Mouse (Mus musculus) retina, postnatal 7 days (tissue): Measurements from ENCODE around the gene Vil1.
A peak's percentile ranks its signal among the peaks of the same experiment; 100 is the strongest.

ENCODE experiments used
- DNase-seq: peaks from one replicate; pipeline ENCODE4 v3.0.0-alpha.2; 2012; ENCODE audit warnings: low read depth, low spot score

Gene Vil1

DNA sequence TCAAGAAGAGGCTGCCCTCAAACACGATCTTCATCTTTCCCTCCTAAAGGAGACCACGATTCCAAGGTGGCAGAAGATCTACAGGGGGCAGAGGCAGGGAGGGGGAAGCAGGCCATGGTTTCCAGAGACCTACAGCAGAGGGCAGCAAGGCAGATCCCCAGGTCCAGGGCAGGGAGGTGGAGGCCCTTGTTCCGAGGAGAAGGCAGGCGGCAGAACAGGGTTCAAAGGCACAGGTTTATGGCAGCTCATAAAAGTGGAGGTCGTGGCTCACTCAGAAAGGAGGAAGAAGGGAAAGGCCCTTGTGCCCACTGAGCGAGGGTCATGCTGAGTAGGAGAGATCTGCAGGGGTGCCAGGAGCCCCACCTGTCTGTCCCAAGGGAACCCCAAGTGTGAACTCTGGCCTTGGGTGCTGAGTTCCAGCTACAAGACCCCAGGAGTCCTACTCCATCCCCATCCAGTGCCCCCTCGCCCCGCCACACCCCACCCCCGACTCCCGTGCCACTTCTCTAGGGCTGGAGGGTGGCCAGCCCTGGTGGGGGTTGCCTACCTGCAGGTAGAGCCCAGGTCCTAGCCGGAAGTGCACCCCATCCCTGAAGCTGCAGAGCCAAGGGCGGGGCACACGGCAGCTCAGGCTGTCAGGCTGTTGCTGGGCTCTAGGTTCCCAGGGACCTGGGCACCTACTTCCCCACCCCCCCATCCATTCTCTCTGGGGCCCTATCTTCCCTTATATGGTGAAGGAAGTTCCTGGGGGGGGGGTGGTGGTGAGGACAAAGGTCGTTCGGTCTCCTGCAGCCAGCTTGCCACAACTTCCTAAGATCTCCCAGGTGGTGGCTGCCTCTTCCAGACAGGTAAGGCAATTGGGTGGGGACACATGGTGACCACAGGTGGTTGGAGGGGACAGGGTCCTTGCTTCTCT lies at the start of gene Vil1:
Gene Vil1 (plus strand): TSS at position 788 of the 916 bp plus-strand sequence.
- no peak for DNase-seq

DNA sequence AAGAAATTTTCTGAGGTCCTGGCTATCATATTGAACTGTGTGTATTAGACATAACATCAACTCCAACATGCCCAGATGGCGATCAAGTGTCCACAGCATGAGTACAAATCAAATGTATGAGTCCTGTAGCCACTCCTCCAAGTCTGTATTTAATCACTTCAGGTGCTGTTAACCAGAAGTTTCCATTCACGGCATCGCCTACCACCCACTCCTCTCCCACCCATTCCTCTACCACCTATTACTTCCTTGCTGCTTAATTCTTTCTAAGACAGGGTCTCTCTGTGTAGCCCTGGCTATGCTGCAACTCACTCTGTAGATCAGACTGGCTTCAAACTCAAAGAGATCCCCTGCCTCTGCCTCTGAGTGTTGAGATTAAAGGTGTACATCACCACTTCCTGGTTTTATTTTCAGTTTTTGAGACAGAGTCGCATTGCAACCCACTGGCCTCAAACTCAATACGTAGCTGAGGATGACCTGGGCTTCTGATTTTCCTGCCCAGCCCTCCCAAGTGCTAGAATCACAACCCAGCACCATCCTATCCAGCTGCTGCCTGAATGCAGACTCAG lies 49.1 kb upstream of the Vil1 start:
- DNase-seq, result no peak

DNA sequence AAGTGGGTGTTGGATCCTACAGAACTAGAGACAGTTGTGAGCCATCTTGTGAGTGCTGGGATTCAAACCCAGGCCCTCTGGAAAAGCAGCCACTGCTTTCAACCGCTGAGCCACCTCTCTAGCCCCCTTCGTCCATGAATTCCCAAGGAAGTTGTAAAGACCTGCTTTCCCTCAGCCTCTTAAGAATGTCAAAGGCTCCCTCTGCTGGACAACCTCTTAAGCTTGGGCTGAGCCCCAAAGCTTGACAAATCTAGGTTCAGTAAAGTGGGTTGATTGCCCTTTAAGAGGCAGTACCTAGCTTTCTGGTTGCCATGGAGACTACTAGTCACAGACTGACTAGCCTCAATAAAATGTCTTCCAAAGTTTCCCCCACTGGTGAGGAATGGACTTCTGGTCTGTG lies 47.4 kb upstream of the Vil1 start, which contains the start of gene Catip:
Gene Catip (plus strand): TSS at position 297 of the 400 bp plus-strand sequence.
- peak; percentile 70 for DNase-seq

DNA sequence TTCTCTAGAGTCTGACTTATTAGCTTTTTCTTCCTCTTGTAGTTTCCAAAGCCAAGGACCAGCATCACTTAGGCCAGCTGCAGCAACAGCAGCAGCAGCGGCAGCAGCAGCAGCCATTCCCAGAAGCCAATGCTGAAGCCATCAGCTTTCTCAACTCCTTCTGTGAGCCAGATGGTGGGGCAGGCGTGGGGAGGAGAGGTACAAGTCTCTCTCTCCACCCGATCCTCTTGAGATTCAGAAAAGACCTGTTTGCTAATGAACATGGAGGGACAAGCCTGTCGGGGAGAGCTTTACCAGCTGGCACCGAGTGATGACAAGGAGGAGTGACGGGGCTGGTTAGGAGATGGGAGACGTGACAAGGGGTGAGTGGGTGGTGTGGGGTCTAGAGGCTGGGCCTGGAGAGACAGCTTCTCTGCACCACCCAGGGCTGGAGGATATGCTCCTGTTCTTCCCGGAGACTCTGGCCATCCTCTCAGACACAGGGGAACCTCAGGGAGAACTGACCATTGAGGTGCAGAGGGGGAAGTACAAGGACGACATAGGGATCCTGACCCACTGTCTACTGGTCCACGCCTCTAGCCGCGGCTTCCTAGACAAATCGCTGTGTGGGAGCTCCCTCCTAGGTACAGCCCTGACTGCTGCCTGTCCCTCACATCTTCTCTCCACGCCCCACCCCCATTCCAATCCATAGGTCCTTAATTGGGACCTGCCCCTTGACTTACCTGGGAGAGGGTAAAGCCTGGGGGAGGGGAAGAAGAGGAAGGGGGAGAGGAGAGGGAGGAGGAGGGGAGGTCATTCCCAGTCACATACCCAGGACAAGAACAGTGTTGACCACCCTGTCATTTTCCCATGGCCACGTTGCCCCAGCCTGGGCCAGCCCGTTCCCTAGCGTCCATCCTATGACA lies 46.6 kb upstream of the Vil1 start:
- no peak for DNase-seq

DNA sequence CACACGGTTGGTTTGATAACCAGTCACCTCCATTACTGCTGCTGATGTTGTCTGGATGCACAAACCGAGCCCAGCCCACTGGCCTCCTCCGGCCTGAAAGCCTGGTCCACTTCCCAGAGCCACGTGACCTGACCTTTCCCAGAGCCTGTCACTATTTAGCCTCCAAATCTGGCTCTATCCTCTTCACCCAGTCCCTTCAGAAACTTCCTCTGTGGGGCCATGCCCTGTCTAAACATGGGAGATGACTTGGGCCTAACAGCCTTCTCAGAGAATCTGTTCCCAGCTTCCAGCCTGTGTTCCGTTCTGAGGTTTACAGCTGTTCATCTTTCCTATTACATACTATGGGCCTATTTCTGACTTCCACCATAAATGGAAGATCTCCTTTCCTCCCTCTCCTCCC lies 45.7 kb upstream of the Vil1 start:
- no peak for DNase-seq

DNA sequence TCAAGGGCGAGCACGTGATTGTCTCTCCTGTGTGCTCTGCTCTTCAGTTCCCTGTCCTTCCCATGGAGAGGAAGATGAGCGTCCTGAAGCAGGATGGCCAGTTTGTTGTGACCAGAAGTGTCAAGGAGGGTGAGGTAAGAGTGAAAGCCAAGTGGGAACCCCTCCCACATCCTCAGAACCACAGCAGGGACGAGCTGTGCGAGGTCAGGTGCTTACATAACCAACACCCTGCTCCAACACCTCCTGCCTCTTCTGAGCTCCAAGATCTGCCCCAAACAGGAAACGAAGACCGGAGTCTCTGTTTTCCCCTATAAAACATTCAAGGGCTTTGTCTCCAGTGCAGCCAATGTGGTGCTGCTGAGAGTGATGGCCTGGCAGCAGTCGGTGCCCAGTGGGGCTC lies 44.9 kb upstream of the Vil1 start:
- no peak for DNase-seq

DNA sequence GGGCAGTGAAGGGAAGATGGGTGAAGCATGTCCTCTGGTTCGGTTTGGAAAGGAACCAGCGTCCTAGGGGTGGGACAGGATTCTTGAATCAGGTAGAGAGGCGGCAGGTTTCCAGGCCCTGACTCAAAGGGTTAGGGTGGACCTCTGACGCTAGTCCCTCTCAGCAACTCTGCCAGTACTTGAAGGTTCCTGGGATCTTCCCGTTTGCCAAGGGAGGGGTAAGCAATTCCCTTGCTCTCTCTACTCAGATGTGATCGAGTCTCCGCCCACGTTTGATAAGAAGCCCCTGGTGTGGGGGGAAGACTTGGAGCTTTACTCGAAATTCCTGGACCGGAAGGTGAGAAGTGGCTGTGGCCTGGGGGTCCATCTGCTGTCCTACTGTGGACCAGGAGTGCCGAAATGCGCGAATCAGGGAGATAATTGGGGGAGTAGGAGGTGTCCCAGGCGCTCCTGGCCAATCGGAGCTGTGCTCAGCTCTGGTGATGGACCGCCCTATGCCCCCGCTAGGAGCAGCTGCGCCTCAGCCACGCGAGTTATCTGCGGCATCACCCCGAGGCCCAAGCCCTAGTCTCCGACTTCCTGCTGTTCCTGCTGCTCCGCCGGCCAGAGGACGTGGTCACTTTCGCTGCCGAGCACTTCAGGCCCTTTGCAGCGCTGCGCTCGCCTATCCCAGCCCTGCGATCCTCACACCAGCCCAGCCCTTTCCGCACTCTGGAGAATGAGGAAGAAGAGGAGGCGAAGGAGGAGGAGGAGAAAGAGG lies 41.1 kb upstream of the Vil1 start:
- DNase-seq, result no peak

DNA sequence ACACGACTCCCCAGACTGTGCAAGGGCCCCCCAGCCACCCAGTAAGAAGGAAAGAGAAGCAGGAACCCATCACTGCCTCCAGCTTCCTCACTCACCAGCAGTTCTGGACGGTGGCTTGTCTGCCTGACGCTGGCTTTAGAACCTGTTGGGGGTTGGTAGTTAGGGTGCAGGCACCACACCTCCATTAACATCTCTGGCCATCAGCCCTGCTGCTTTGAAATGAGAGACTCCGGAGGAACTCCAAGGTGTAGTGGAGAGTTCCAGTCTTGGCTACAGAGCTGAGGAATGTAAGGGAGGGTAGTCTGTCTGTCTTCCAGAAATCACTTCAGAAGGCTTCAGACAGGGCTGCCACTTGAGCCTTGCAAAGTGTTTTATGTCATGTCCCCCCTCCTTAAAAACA lies 39.1 kb upstream of the Vil1 start:
- DNase-seq, result no peak

DNA sequence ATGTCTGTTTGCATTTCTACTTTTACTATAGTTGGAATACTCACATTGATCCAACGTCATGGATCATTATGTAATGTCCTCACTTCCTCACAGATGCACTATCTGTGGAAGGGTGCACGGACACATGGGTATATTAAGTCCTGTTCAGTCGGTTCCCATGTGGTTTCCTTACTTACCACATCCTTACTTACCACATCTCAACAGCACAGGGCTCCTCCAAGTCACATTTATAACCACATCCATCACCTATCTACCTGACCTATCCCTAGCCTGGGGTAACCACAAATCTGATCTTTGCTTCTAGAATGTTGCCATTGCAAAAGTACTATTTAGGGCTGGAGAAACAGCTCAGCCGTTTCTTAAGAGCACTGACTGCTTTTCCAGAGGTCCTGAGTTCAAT lies 35.8 kb upstream of the Vil1 start:
- DNase-seq, result no peak

DNA sequence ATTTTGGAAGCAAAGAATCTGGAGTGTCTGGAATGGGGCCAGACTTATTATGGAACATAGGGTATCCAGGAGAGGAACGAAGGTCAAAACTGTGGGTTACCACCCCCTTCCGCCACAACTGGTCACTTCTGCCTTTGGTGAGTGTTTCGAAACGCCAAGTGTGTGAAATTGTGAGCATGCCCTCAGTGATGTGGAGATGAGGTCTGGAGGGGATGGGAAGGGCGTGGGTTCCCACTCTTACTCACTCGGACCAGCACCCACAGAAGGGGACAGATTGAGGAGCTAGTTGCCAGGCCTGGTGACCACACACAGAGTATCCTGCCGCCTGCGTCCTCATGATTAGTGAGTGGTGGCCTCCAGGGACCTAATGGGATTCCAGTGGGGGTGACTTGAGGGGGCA lies 34.2 kb upstream of the Vil1 start, which contains the start of gene Slc11a1:
Gene Slc11a1 (plus strand): TSS at position 216 of the 400 bp plus-strand sequence.
- no peak for DNase-seq

DNA sequence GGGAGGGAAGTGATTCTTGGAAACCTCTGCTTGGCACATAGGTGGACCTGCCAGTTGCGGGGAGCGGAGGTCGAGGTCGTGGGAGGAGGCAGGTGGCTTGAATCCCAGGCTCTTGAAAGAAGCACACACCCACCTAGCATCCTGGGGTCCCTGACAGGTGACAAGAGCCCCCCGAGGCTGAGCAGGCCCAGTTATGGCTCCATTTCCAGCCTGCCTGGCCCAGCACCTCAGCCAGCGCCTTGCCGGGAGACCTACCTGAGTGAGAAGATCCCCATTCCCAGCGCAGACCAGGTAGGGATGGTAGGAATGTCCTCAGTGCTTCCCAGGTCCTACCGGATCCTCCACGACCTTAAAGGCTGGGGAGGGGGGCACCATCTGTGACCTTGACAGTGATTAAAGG lies 33.6 kb upstream of the Vil1 start:
- DNase-seq, result no peak

DNA sequence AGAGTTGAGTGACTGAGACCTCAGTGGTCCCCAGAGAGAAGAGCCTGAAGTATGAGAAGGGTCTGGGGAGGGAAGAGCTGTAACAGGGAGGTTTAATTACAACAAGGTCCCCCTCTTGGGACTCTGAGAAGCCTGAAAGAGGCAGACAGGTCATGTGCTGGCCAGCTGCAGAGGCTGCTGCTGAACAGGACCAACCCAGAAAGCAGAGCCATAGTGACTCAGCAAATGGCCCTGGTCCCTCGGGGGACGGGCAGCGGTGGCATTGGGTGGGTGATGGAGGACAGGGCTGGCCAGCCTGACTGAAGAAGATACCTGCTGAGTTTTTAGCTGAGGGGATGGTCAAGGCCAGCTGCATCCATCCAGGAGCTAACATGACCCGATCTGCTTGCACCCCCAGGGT lies 32.8 kb upstream of the Vil1 start:
- DNase-seq, result no peak

DNA sequence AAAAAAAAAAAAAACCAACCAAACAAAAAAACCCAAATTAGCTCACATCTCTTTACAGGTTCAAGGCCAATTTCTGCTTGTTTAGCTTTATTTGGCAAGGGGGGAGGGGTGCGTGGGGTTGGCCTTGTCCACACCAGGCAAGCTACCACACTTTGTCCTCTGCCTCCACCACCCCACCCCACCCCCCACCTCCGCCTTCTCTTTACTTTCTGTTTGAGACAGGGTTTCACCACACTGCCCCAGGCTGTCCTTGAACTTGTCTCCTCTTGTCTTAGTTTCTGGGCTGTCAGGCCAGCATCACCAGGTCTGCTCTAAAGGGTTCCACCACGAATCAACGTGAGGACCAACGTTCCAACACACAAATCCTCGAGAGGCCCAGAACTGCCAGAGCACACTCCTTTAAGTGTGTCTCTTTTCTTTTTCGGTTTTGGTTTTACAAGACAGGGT lies 30.1 kb upstream of the Vil1 start:
- no peak for DNase-seq

DNA sequence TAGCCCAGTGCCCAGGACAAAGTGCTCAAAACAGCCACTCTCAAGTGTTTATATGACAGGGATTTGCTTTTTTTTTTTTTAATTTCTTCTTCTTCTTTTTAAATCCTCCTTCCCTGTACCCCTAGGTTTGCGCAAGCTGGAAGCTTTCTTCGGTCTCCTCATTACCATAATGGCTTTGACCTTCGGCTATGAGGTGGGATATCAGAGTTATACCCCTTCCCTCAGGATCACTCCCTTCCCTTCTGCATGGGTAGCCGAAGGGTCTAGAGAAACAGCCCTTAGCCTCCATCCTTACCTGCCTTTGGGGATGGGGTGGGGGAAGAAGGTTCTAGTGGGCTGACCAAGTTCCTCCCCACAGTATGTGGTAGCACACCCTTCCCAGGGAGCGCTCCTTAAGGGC lies 28.7 kb upstream of the Vil1 start:
- DNase-seq, result no peak

DNA sequence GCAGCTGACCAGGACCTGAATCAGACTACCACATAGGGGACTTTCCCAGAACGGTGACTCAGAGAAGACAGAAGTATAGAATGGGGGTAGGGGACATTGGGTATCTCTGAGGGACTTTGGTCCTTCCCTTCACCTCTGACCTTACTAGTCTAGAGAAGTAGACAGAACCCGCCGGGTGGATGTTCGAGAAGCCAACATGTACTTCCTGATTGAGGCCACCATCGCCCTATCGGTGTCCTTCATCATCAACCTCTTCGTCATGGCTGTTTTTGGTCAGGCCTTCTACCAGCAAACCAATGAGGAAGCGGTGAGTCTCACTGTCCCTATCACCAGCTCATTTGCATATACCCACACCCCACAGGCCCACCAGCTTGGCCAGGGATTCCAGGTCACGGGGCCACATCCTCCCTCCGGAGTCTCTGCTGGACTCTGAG lies 27.6 kb upstream of the Vil1 start:
- no peak for DNase-seq

DNA sequence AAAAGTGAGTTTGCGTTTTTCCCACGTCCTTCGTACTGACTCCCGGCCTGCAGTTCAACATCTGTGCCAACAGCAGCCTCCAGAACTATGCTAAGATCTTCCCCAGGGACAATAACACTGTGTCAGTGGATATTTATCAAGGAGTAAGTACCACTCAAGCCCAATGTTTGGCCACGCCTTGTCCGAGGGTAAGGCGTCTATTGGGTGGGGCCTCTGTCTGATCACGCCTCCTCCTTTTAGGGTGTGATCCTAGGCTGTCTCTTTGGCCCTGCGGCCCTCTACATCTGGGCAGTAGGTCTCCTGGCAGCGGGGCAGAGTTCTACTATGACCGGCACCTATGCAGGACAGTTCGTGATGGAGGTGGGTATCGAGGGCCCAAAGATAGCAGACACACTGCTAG lies 25.8 kb upstream of the Vil1 start:
- no peak for DNase-seq

DNA sequence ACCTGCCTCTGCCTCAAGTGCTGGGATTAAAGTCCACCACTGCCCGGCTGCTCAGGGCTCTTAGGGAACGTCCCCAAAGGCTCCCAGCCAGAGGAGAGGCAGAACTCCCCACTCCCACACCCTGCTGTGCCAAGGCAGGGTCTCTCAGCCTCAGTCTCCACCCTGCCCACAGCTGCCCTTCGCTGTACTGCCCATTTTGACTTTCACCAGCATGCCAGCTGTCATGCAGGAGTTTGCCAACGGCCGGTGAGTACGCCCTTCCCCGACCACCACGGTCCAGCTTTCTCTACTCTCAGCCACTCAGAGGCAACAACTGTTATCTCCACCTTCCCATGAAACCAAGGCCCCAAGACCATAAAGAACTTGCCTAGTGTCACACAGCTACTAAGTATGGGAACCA lies 24.7 kb upstream of the Vil1 start:
- no peak for DNase-seq

DNA sequence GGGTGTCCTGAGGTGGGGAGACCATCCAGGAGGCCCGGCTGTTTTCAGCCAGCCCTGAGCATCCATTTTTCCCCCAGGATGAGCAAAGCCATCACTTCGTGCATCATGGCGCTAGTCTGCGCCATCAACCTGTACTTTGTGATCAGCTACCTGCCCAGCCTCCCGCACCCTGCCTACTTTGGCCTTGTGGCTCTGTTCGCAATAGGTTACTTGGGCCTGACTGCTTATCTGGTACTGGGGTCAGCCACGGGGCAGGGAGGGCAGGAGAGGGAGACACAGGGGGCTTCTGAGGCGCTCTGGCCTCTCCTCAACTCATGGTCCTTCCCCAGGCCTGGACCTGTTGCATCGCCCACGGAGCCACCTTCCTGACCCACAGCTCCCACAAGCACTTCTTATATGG lies 24.1 kb upstream of the Vil1 start:
- no peak for DNase-seq

DNA sequence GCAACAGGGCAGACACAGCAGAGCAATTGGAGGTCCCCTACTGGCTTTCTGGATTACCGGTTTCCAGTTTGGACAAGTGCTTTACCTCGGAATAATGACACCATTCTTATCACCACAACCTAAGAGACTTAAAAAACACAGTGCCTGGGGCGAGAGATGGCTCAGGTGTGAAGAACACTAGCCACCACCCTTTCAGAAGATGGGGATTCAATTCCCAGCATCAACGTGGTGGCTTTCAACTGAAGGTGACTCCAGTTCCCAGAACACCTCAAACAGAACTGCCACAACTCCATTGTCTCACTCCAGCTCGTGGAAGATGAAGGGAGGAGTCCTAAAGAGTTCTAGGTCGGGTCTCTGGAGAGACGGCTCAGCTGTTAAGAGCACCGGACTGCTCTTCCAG lies 23.6 kb upstream of the Vil1 start:
- DNase-seq, result no peak

DNA sequence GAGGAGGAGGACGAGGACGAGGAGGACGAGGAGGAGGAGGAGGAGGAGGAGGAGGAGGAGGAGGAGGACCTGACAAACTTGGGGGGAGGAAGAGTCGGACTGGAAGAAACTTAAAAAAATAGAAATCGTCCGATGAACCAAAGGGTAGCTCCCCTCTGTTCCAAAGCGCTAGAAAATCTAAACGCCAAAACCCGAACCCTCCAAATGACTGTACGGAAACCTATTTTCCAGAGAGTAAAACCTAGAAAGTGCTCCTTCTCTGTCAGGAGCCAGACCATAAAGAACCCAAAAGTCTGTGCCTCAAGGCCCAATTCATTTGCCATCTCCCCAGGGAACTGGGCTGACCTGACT lies 22.8 kb upstream of the Vil1 start:
- no peak for DNase-seq

DNA sequence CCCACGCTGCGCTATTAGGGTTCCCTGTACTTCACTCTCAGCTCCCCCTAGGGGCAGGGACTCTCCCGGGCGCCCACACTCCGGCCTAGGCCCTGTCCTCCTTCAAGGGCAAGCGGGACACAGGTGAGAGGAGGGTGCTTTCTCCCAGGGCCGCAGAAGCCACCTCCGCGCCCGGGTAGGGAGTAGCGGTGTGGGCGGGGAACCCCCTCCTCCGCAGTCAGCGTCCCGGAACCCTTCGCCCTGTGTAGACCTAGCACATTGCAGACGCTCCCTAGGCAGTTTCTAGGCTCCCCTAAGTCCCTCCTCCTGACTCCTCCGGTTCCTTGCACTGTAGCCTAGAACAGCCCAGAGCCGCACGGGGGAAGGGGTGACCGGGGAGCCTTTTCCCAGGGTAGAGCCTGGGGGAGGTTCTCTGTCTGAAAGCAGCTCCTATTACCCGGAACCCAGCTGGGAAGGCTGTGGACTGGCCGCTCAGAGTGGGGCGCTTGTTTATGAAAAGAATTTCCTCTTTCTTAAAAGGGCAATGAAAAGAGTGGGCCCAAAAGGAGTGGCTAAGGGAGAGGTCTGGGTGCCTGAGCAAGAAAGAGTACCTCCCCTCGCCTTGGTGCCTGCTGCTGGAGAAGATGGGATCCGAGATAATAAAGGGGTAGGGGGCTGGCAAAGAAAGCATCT lies 22.3 kb upstream of the Vil1 start:
- peak; percentile 93 for DNase-seq
